Mouse (Mus musculus): ENCODE data around the gene Gm4707. TPM values are rescaled to one million over a fixed set of nuclear protein-coding genes. Genes with fewer than 3 reads are reported as not detected.
"Not testable (repeated sequence)": the region's sequence is repeated elsewhere in the genome, so short reads cannot be mapped to it uniquely, and the experiment has no call there.

Gene Gm4707
- polyA plus RNA-seq, 1 experiment from 2014 or later, result 0.40 TPM

- no peaks in the 10 kb centered on the region for H3K36me3 ChIP-seq (ENCODE audit: control insufficient read depth, insufficient read depth)
- 58% methylated on average over 7 of the region's 7 CpGs for WGBS
- H3K27me3 ChIP-seq (replicated peaks; ENCODE audit: control insufficient read depth, insufficient read depth, low read length), result no peaks in the 10 kb centered on the region
- TF ChIP-seq CTCF (IDR thresholded peaks at IDR 0.05; ENCODE audit: low read depth), result no peak
- H3K4me1 ChIP-seq (replicated peaks; ENCODE audit: control insufficient read depth, insufficient read depth, low read length), result 0 out of 2 replicates have a peak, but pooled peaks cover 3% of the 10 kb centered on the region
- no peak overlapping the region for H3K27ac ChIP-seq (ENCODE audit: low read depth, low read length)
- H3K9me3 ChIP-seq (ENCODE audit: control insufficient read depth), result no peaks in the 10 kb centered on the region
- H3K4me3 ChIP-seq (ENCODE audit: low read depth, low read length), result peak overlapping the region; percentile 92; the same call in 1 of the 2 replicates
- no peak for ATAC-seq
- no peak overlapping the region for H3K9ac ChIP-seq (ENCODE audit: low read depth, low read length)
- peak overlapping the region; percentile 92 for H3K4me2 ChIP-seq (replicated peaks; ENCODE audit: low read depth)
Observed at GRCm38 (mm10) chr17:71476346-71477020, 16.8 kb upstream of the Gm4707 start.

GRCm38 (mm10) chr17:71475705-71476089 lies 16.0 kb upstream of the Gm4707 start:
- H3K9ac ChIP-seq (ENCODE audit: low read depth, low read length), result peak overlapping the region; percentile 87
- WGBS, result under 1% methylated on average over 30 of the region's 31 CpGs
- H3K9me3 ChIP-seq (ENCODE audit: control insufficient read depth), result no peaks in the 10 kb centered on the region
- ATAC-seq, result peak; percentile 60
- H3K27me3 ChIP-seq (replicated peaks; ENCODE audit: control insufficient read depth, insufficient read depth, low read length), result no peaks in the 10 kb centered on the region
- H3K4me1 ChIP-seq (replicated peaks; ENCODE audit: control insufficient read depth, insufficient read depth, low read length), result 0 out of 2 replicates have a peak, but pooled peaks cover 3% of the 10 kb centered on the region
- H3K36me3 ChIP-seq (ENCODE audit: control insufficient read depth, insufficient read depth), result no peaks in the 10 kb centered on the region
- H3K27ac ChIP-seq (ENCODE audit: low read depth, low read length), result peak overlapping the region; percentile 96
- peak overlapping the region; percentile 92 for H3K4me2 ChIP-seq (replicated peaks; ENCODE audit: low read depth)
- no peak for TF ChIP-seq CTCF (IDR thresholded peaks at IDR 0.05; ENCODE audit: low read depth)
- H3K4me3 ChIP-seq (ENCODE audit: low read depth, low read length), result peak overlapping the region; percentile 92

DNA sequence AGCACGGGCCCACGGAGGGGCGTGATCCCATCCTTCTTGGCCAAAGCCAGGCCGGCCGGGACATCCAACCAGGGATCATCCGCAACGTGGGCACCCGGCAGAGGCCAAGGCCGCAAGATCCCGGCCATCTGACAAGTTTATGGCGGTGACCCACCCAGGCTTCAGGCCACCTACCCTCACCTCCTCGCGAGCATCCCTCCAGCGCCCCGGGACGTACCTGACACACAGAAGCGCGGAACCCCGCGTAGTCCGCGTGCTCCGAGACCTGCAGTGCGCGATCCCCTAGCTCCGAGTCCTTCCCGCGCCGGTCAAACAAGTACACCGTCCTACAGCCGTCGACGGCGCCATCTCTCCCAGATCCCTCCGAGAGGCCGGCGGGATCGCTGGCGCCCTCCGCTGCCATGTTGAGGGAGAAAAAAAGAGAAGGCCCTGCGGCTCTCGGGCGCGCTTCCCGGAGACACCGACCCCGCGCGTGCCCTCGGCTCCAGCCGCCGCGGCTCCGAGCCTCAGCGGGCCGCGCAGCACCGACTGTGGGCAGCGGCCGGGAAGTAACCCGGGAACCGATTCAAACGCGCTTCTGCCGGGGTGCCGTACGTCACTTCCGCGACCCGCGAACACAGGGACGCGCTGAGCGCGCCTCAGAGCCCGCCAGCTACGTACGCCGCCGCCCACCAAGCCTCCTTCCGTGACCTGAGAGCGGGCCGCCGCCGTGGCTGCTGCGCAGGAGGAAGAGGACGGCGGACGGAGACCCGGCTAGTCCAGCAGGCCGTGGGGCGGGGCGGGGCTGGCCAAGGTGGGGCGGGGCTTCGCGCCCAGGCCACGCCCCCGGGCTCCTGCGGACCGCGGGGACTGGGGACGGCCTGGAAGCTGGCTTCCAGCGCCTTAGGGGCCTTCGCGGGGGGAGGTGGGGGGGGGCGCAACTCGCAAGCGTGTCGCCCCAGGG lies 15.3 kb upstream of the Gm4707 start, which contains the start of gene Smchd1:
Smchd1 (minus strand) TSS at position 582 of the 943 bp plus-strand sequence.
- Histone ChIP-seq H3K4me3 (ENCODE audit: low read depth, low read length) (peak within 1 kb of the TSS; percentile 92), H3K27ac (ENCODE audit: low read depth, low read length) (peak within 1 kb of the TSS; percentile 96), H3K36me3 (ENCODE audit: control insufficient read depth, insufficient read depth) (no peaks in the 10 kb centered on the region), H3K4me2 (replicated peaks; ENCODE audit: low read depth) (peak within 1 kb of the TSS; percentile 92), H3K4me1 (replicated peaks; ENCODE audit: control insufficient read depth, insufficient read depth, low read length) (0 out of 2 replicates have a peak, but pooled peaks cover 3% of the 10 kb centered on the region), H3K9ac (ENCODE audit: low read depth, low read length) (peak within 1 kb of the TSS; percentile 87), H3K27me3 (replicated peaks; ENCODE audit: control insufficient read depth, insufficient read depth, low read length) (no peaks in the 10 kb centered on the region), H3K9me3 (ENCODE audit: control insufficient read depth) (no peaks in the 10 kb centered on the region)
- TF ChIP-seq CTCF (IDR thresholded peaks at IDR 0.05; ENCODE audit: low read depth), result peak; percentile 30
- peak; percentile 93 for ATAC-seq
- WGBS, result under 1% methylated on average over 87 of the region's 109 CpGs

DNA sequence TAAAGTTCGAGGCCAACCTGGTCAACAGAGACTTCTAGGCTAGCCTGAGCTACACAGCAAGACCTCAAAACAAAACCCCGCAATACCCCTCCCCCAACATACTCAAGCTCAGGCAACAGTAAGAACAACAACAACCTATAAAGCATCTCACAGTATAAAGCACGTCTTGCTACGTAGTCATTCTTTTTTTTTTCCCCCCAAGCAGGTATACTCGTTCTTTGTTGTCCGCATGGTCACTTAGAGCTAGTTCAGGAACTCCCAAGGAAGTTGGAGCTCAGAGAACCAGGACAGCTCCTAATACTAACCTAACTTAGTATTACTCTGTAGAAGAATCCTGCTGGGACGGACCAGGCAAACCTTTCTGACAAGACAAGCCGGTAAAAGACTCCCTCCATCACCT lies 14.4 kb upstream of the Gm4707 start:
- Histone ChIP-seq H3K9ac (ENCODE audit: low read depth, low read length) (peak overlapping the region; percentile 87), H3K4me2 (replicated peaks; ENCODE audit: low read depth) (peak overlapping the region; percentile 92), H3K36me3 (ENCODE audit: control insufficient read depth, insufficient read depth) (no peaks in the 10 kb centered on the region), H3K9me3 (ENCODE audit: control insufficient read depth) (no peaks in the 10 kb centered on the region), H3K4me3 (ENCODE audit: low read depth, low read length) (peak overlapping the region; percentile 92), H3K4me1 (replicated peaks; ENCODE audit: control insufficient read depth, insufficient read depth, low read length) (0 out of 2 replicates have a peak, but pooled peaks cover 3% of the 10 kb centered on the region), H3K27me3 (replicated peaks; ENCODE audit: control insufficient read depth, insufficient read depth, low read length) (no peaks in the 10 kb centered on the region), H3K27ac (ENCODE audit: low read depth, low read length) (no peak overlapping the region)
- ATAC-seq, result no peak
- no peak for TF ChIP-seq CTCF (IDR thresholded peaks at IDR 0.05; ENCODE audit: low read depth)
- WGBS, result 11% methylated on average over 8 of the region's 8 CpGs

DNA sequence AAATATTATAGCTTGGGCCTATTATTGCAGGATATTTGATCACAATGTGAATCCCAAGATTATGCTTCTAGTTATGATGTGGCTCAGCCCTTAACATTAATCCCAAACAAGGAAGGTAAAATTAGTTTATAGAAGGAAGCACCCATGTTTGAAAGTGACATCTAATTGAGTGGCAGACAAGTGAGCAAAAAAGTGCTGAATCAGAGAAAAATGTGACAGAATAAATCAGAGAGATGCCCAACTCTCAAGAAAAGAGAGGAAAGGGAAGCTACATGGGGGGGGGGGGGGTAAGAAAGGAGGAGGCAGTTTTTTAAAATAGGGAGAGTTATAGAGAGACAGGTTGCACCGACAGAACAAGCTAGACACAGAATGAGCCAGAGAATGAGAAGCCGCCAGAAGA lies 11.5 kb upstream of the Gm4707 start:
- Histone ChIP-seq H3K4me2 (replicated peaks; ENCODE audit: low read depth) (no peak overlapping the region), H3K4me1 (replicated peaks; ENCODE audit: control insufficient read depth, insufficient read depth, low read length) (0 out of 2 replicates have a peak, but pooled peaks cover 3% of the 10 kb centered on the region), H3K36me3 (ENCODE audit: control insufficient read depth, insufficient read depth) (no peaks in the 10 kb centered on the region), H3K27ac (ENCODE audit: low read depth, low read length) (no peak overlapping the region), H3K9ac (ENCODE audit: low read depth, low read length) (no peak overlapping the region), H3K27me3 (replicated peaks; ENCODE audit: control insufficient read depth, insufficient read depth, low read length) (no peaks in the 10 kb centered on the region), H3K9me3 (ENCODE audit: control insufficient read depth) (no peaks in the 10 kb centered on the region), H3K4me3 (ENCODE audit: low read depth, low read length) (no peak overlapping the region)
- WGBS, result 55% methylated on average over 2 of the region's 2 CpGs
- TF ChIP-seq CTCF (IDR thresholded peaks at IDR 0.05; ENCODE audit: low read depth), result no peak
- no peak for ATAC-seq

- 93% methylated on average over 3 of the region's 3 CpGs for WGBS
- Histone ChIP-seq H3K27me3 (replicated peaks; ENCODE audit: control insufficient read depth, insufficient read depth, low read length) (no peaks in the 10 kb centered on the region), H3K36me3 (ENCODE audit: control insufficient read depth, insufficient read depth) (peaks cover 22% of the 10 kb centered on the region), H3K4me1 (replicated peaks; ENCODE audit: control insufficient read depth, insufficient read depth, low read length) (no peaks in the 10 kb centered on the region), H3K4me3 (ENCODE audit: low read depth, low read length) (no peak overlapping the region), H3K9me3 (ENCODE audit: control insufficient read depth) (no peaks in the 10 kb centered on the region), H3K4me2 (replicated peaks; ENCODE audit: low read depth) (no peak overlapping the region), H3K9ac (ENCODE audit: low read depth, low read length) (no peak overlapping the region), H3K27ac (ENCODE audit: low read depth, low read length) (no peak overlapping the region)
- no peak for ATAC-seq
- no peak for TF ChIP-seq CTCF (IDR thresholded peaks at IDR 0.05; ENCODE audit: low read depth)
Observed at GRCm38 (mm10) chr17:71460312-71460711, 594 bp upstream of the Gm4707 start.

GRCm38 (mm10) chr17:71457361-71457760 lies 2.4 kb downstream of the Gm4707 start:
- not testable (repeated sequence) for H3K27me3 ChIP-seq (replicated peaks; ENCODE audit: control insufficient read depth, insufficient read depth, low read length); H3K4me1 ChIP-seq (replicated peaks; ENCODE audit: control insufficient read depth, insufficient read depth, low read length); H3K9me3 ChIP-seq (ENCODE audit: control insufficient read depth); H3K4me3 ChIP-seq (ENCODE audit: low read depth, low read length); ATAC-seq; H3K9ac ChIP-seq (ENCODE audit: low read depth, low read length); H3K27ac ChIP-seq (ENCODE audit: low read depth, low read length); H3K4me2 ChIP-seq (replicated peaks; ENCODE audit: low read depth)
- peaks cover 24% of the 10 kb centered on the region for H3K36me3 ChIP-seq (ENCODE audit: control insufficient read depth, insufficient read depth)
- WGBS, result 96% methylated on average over 6 of the region's 6 CpGs
